Mouse (Mus musculus): ENCODE results near the gene Atn1. TPM values are rescaled to one million over a fixed set of nuclear protein-coding genes. Genes with fewer than 3 reads are reported as not detected.

Atn1 gene
- polyA plus RNA-seq, 1 experiment = 65.4 TPM

GRCm38 (mm10) chr6:124757351-124757880 is 1.1 kb upstream of the Atn1 start:
- Histone ChIP-seq H3K27me3 (replicated peaks; ENCODE audit: control insufficient read depth, insufficient read depth, low read length) (no peaks in the 10 kb centered on the region), H3K4me3 (ENCODE audit: insufficient read depth, low read depth, low read length) (peak overlapping the region; percentile 91), H3K36me3 (ENCODE audit: control insufficient read depth, insufficient read depth, low read length) (no peaks in the 10 kb centered on the region), H3K4me1 (ENCODE audit: control insufficient read depth, insufficient read depth, low read length) (peaks cover 22% of the 10 kb centered on the region), H3K27ac (ENCODE audit: insufficient read depth, low read depth, low read length) (peak overlapping the region; percentile 81)
- WGBS = 25% methylated on average over 5 of the region's 5 CpGs
- no peak for TF ChIP-seq CTCF (conservative IDR thresholded peaks at IDR 0.05; ENCODE audit: insufficient read depth, insufficient read length, low read depth, low read length)
- TF ChIP-seq POLR2A (IDR thresholded peaks at IDR 0.05; ENCODE audit: low read depth, low read length) = no peak
- DNase-seq = no peak

DNA sequence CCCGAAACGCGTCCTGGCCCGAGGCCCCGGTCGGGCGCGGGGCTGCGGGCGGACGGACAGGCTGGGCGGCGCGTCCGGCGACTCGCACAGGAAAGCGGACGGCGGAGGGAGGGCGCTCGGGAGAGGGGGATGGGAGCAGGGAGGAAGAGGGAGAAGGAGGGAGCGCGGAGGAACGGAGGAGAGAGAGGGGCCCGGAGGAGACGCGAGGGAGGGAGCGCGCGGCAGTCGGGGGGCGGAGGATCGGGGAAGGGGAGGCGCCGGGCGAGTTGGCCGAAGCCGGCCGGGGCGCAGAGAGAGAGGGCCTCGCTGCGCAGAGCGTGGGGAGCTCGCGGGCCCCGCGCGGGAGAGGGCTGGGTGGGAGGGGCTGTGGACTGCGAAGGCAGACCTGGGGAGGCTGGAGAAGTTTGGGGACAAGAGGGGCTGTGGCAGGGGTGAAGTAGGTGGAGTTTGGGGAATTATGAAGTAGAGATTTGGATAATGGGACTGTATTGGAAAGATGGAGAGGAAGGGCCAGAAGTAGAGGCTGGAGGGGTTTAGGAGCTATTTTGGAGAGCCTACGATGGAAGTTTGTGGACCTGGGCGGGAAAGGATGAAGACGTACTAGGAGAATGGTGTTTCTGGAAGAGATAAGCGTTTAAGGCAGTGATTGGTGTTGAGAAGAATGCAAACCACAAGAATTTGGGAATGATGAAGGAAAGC is 477 bp upstream of the Atn1 start:
- peaks cover 22% of the 10 kb centered on the region for H3K4me1 ChIP-seq (ENCODE audit: control insufficient read depth, insufficient read depth, low read length)
- peak overlapping the region; percentile 89 for H3K27ac ChIP-seq (ENCODE audit: insufficient read depth, low read depth, low read length)
- TF ChIP-seq CTCF (conservative IDR thresholded peaks at IDR 0.05; ENCODE audit: insufficient read depth, insufficient read length, low read depth, low read length) (no peak), POLR2A (IDR thresholded peaks at IDR 0.05; ENCODE audit: low read depth, low read length) (no peak)
- no peaks in the 10 kb centered on the region for H3K27me3 ChIP-seq (replicated peaks; ENCODE audit: control insufficient read depth, insufficient read depth, low read length)
- peak; percentile 89 for DNase-seq
- 1% methylated on average over 48 of the region's 54 CpGs for WGBS
- H3K36me3 ChIP-seq (ENCODE audit: control insufficient read depth, insufficient read depth, low read length) = no peaks in the 10 kb centered on the region
- H3K4me3 ChIP-seq (ENCODE audit: insufficient read depth, low read depth, low read length) = peak overlapping the region; percentile 91

- H3K27me3 ChIP-seq (replicated peaks; ENCODE audit: control insufficient read depth, insufficient read depth, low read length) = no peaks in the 10 kb centered on the region
- H3K4me3 ChIP-seq (ENCODE audit: insufficient read depth, low read depth, low read length) = peak overlapping the region; percentile 91
- peak overlapping the region; percentile 79 for H3K27ac ChIP-seq (ENCODE audit: insufficient read depth, low read depth, low read length)
- whole genome bisulfite sequencing = 3% methylated on average over 3 of the region's 3 CpGs
- no peaks in the 10 kb centered on the region for H3K36me3 ChIP-seq (ENCODE audit: control insufficient read depth, insufficient read depth, low read length)
- no peak for DNase-seq
- peaks cover 22% of the 10 kb centered on the region for H3K4me1 ChIP-seq (ENCODE audit: control insufficient read depth, insufficient read depth, low read length)
- TF ChIP-seq CTCF (conservative IDR thresholded peaks at IDR 0.05; ENCODE audit: insufficient read depth, insufficient read length, low read depth, low read length) (no peak), POLR2A (IDR thresholded peaks at IDR 0.05; ENCODE audit: low read depth, low read length) (no peak)
Observed at GRCm38 (mm10) chr6:124755306-124755705, 1.0 kb downstream of the Atn1 start.

- H3K4me1 ChIP-seq (ENCODE audit: control insufficient read depth, insufficient read depth, low read length) = peaks cover 22% of the 10 kb centered on the region
- H3K36me3 ChIP-seq (ENCODE audit: control insufficient read depth, insufficient read depth, low read length) = no peaks in the 10 kb centered on the region
- 56% methylated on average over 2 of the region's 2 CpGs for WGBS
- peak; percentile 47 for DNase-seq
- H3K4me3 ChIP-seq (ENCODE audit: insufficient read depth, low read depth, low read length) = no peak overlapping the region
- no peaks in the 10 kb centered on the region for H3K27me3 ChIP-seq (replicated peaks; ENCODE audit: control insufficient read depth, insufficient read depth, low read length)
- H3K27ac ChIP-seq (ENCODE audit: insufficient read depth, low read depth, low read length) = peak overlapping the region; percentile 40
- TF ChIP-seq CTCF (conservative IDR thresholded peaks at IDR 0.05; ENCODE audit: insufficient read depth, insufficient read length, low read depth, low read length) = no peak
- no peak for TF ChIP-seq POLR2A (IDR thresholded peaks at IDR 0.05; ENCODE audit: low read depth, low read length)
Observed at GRCm38 (mm10) chr6:124753861-124754260, 2.5 kb downstream of the Atn1 start.

- no peak for DNase-seq
- 84% methylated on average over 8 of the region's 8 CpGs for WGBS
- H3K27ac ChIP-seq (ENCODE audit: insufficient read depth, low read depth, low read length) = no peak overlapping the region
- peaks cover 13% of the 10 kb centered on the region for H3K4me1 ChIP-seq (ENCODE audit: control insufficient read depth, insufficient read depth, low read length)
- no peaks in the 10 kb centered on the region for H3K27me3 ChIP-seq (replicated peaks; ENCODE audit: control insufficient read depth, insufficient read depth, low read length)
- H3K36me3 ChIP-seq (ENCODE audit: control insufficient read depth, insufficient read depth, low read length) = 0 out of 2 replicates have a peak, but pooled peaks cover 1% of the 10 kb centered on the region
- H3K4me3 ChIP-seq (ENCODE audit: insufficient read depth, low read depth, low read length) = no peak overlapping the region
- TF ChIP-seq POLR2A (IDR thresholded peaks at IDR 0.05; ENCODE audit: low read depth, low read length) (no peak), CTCF (conservative IDR thresholded peaks at IDR 0.05; ENCODE audit: insufficient read depth, insufficient read length, low read depth, low read length) (no peak)
Observed at GRCm38 (mm10) chr6:124750405-124750804, 5.9 kb downstream of the Atn1 start.

GRCm38 (mm10) chr6:124746654-124747632 is 9.4 kb downstream of the Atn1 start:
- Histone ChIP-seq H3K36me3 (ENCODE audit: control insufficient read depth, insufficient read depth, low read length) (0 out of 2 replicates have a peak, but pooled peaks cover 1% of the 10 kb centered on the region), H3K27ac (ENCODE audit: insufficient read depth, low read depth, low read length) (no peak overlapping the region)
- 88% methylated on average over 7 of the region's 7 CpGs for WGBS

More at GRCm38 (mm10) chr6:124746654-124747632, 9.4 kb downstream of the Atn1 start:
- DNase-seq = no peak
- TF ChIP-seq POLR2A (IDR thresholded peaks at IDR 0.05; ENCODE audit: low read depth, low read length) (no peak), CTCF (conservative IDR thresholded peaks at IDR 0.05; ENCODE audit: insufficient read depth, insufficient read length, low read depth, low read length) (no peak)
- Histone ChIP-seq H3K4me1 (ENCODE audit: control insufficient read depth, insufficient read depth, low read length) (peaks cover 7% of the 10 kb centered on the region; the same call in 1 of the 2 replicates), H3K27me3 (replicated peaks; ENCODE audit: control insufficient read depth, insufficient read depth, low read length) (no peaks in the 10 kb centered on the region), H3K4me3 (ENCODE audit: insufficient read depth, low read depth, low read length) (no peak overlapping the region)
